Mouse (Mus musculus) embryonic facial prominence, embryonic 14.5 days (tissue): ENCODE measurements around the gene Kif11. TPM values are rescaled to one million over a fixed set of nuclear protein-coding genes. Genes with fewer than 3 reads are reported as not detected.
A peak's percentile ranks its signal among the peaks of the same experiment; 100 is the strongest.

ENCODE experiments used
- ATAC-seq: fragments of 200-750 bp; cut with Nextera tagmentation; 2 replicates; pipeline ENCODE4 v1.8.0; 2017; ENCODE audit warnings: low read depth, moderate number of reproducible peaks, moderate TSS enrichment
- DNase-seq: peaks from one replicate; pipeline ENCODE4 v3.0.0-alpha.2; 2015; ENCODE audit warnings: low spot score
- H3K27ac ChIP-seq: fragments of 300-500 bp; sonication (generic); replicated peaks from 2 replicates; pipeline ENCODE4 v1.5.1; 2014; ENCODE audit warnings: low read depth, mild to moderate bottlenecking, low read length, moderate library complexity
- H3K27me3 ChIP-seq: fragments of 300-500 bp; sonication (generic); replicated peaks from 2 replicates; pipeline ENCODE4 v1.6.1; 2014; ENCODE audit warnings: low read length; ENCODE audit not compliant: control insufficient read depth, insufficient read depth
- H3K36me3 ChIP-seq: fragments of 300-500 bp; sonication (generic); 2 replicates; pipeline ENCODE4 v1.6.1; 2014; ENCODE audit warnings: low read length, mixed read lengths; ENCODE audit not compliant: control insufficient read depth, insufficient read depth
- H3K4me1 ChIP-seq: fragments of 300-500 bp; sonication (generic); 2 replicates; pipeline ENCODE4 v1.6.1; 2014; ENCODE audit warnings: antibody characterized with exemption, low read length; ENCODE audit not compliant: control insufficient read depth, insufficient read depth
- H3K4me2 ChIP-seq: fragments of 300-500 bp; sonication (generic); 2 replicates; pipeline ENCODE4 v1.6.1; 2014; ENCODE audit warnings: low read depth, mild to moderate bottlenecking, low read length, moderate library complexity, mixed read lengths
- H3K4me3 ChIP-seq: fragments of 300-500 bp; sonication (generic); 2 replicates; pipeline ENCODE4 v1.5.1; 2014; ENCODE audit warnings: low read depth, mild to moderate bottlenecking, low read length
- H3K9ac ChIP-seq: fragments of 300-500 bp; sonication (generic); 2 replicates; pipeline ENCODE4 v1.6.1; 2014; ENCODE audit warnings: low read depth, mild to moderate bottlenecking, low read length, moderate library complexity, mixed read lengths
- H3K9me3 ChIP-seq: fragments of 300-500 bp; sonication (generic); 2 replicates; pipeline ENCODE4 v1.6.1; 2016; ENCODE audit warnings: low read length; ENCODE audit not compliant: control insufficient read depth
- WGBS: fragments of 180-500 bp; shearing (Covaris S2); extraction: QIAGEN DNeasy Blood & Tissue Kit; methylation state at CpG from one replicate; pipeline ENCODE4 v1.1.7; 2014; 5-methylcytosine and 5-hydroxymethylcytosine counted together
- polyA plus RNA-seq: library from polyadenylated mRNA; unstranded; fragments of >200 nt; fragmentation: Nextera tagmentation; extraction: Ambion mirVana; gene quantifications from 2 replicates; pipeline ENCODE4 v1.2.1, GENCODE M21; 2014

The Kif11 gene
- polyA plus RNA-seq, 1 experiment from 2014 or later = 43.2 TPM

DNA sequence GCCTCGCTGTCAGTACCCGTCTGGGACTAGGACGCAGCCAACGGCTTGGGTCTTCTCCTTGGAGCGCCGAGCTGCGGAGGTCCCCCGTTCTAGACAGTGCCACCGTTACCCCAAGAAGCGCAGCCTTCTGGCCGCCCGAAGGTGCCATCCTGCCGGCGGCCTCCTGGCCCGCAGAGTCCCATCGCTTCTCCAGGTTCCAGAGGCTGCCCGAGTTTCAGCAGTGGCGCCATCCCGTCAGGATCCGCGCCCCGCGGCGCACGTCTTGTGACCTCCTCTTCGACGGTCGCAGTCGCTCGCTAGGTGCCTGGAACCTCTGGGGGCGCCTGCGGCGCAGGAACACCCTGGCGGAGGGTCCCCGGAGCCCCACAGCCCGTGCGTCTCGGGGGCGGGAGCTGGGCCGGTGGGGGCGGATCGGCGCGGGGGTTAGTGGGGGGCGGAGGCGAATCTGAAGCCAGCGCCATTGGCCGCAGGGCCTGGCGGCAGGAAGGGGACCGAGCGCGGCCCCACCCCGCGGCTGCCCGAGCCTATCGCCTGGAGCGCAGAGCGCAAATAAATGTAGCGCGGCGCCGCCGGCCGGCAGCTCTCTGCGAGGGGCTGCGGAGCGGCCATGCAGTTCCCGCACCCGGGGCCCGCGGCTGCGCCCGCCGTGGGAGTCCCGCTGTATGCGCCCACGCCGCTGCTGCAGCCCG lies 58.2 kb downstream of the Kif11 start, which contains the start of gene Hhex:
TSS of gene Hhex (plus strand) at position 548 of the 689 bp plus-strand sequence.
- no peaks in the 10 kb centered on the region for H3K36me3 ChIP-seq
- H3K4me3 ChIP-seq = peak within 1 kb of the TSS; percentile 50
- ATAC-seq (peak; percentile 68), DNase-seq (peak; percentile 56)
- peak within 1 kb of the TSS; percentile 39 for H3K27ac ChIP-seq
- H3K27me3 ChIP-seq = peaks cover 95% of the 10 kb centered on the region
- H3K9me3 ChIP-seq = no peaks in the 10 kb centered on the region
- WGBS = 0% methylated on average over 33 of the region's 79 CpGs
- H3K4me2 ChIP-seq = peak within 1 kb of the TSS; percentile 74
- H3K4me1 ChIP-seq = 0 out of 2 replicates have a peak, but pooled peaks cover 4% of the 10 kb centered on the region
- H3K9ac ChIP-seq = peak within 1 kb of the TSS; percentile 55

GRCm38 (mm10) chr19:37435041-37435852 lies 59.0 kb downstream of the Kif11 start:
- ATAC-seq = peak; percentile 28; the same call in 1 of the 2 replicates
- DNase-seq = peak; percentile 36
- Histone ChIP-seq H3K9me3 (no peaks in the 10 kb centered on the region), H3K27me3 (peaks cover 95% of the 10 kb centered on the region), H3K27ac (peak overlapping the region; percentile 39), H3K4me2 (peak overlapping the region; percentile 74), H3K36me3 (no peaks in the 10 kb centered on the region), H3K9ac (peak overlapping the region; percentile 55), H3K4me3 (peak overlapping the region; percentile 50), H3K4me1 (0 out of 2 replicates have a peak, but pooled peaks cover 4% of the 10 kb centered on the region)
- 3% methylated on average over 17 of the region's 77 CpGs for WGBS

- 3% methylated on average over 10 of the region's 10 CpGs for WGBS
- Histone ChIP-seq H3K4me3 (peak overlapping the region; percentile 50; the same call in 1 of the 2 replicates), H3K9me3 (no peaks in the 10 kb centered on the region), H3K27me3 (peaks cover 96% of the 10 kb centered on the region), H3K4me1 (0 out of 2 replicates have a peak, but pooled peaks cover 4% of the 10 kb centered on the region), H3K9ac (no peak overlapping the region), H3K27ac (no peak overlapping the region; the same call in 1 of the 2 replicates), H3K36me3 (no peaks in the 10 kb centered on the region), H3K4me2 (no peak overlapping the region)
- no peak for DNase-seq
- ATAC-seq = no peak
Measured at GRCm38 (mm10) chr19:37435853-37436174, 59.6 kb downstream of the Kif11 start.

DNA sequence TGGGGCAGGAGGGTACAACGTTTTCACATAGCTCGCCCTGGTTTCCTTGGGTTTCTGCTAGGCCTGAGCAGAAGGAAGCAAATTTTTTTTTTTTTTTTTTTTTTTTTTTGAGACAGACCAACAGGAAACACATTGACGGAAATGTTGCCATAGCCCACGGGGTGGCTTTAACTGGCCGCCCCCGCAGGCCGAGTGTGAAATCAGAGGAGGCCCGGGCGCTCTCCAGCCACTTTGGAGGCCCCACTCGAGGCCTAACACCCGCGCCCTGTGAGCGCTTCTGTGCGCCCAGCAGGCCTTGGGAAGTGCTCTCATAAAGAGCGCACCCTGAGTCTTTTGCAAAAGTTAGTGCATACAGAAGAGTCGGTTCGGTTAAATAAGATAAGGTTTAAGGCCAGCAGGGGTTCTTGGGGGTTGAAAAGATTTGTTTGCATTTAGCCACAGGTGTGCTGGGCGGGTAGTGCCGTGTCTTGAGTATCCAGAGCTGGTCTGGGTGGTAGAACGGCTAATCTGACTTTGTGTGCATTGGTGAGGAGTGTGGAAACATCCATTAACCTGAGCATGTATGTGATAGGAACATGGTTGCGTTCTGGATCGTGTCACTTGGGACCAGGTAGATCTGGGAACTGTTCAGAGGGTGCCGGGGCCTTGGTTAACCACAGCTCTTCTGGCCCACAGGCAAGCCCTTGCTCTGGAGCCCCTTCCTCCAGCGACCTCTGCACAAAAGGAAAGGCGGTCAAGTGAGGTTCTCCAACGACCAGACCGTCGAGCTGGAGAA lies 60.5 kb downstream of the Kif11 start:
- Histone ChIP-seq H3K9ac (no peak overlapping the region), H3K27me3 (peaks cover 95% of the 10 kb centered on the region), H3K4me2 (no peak overlapping the region), H3K9me3 (no peaks in the 10 kb centered on the region), H3K27ac (no peak overlapping the region), H3K4me3 (0 out of 2 replicates have a peak overlapping the region, but pooled peaks have one; percentile 5), H3K36me3 (no peaks in the 10 kb centered on the region), H3K4me1 (0 out of 2 replicates have a peak, but pooled peaks cover 4% of the 10 kb centered on the region)
- ATAC-seq = no peak
- no peak for DNase-seq
- 8% methylated on average over 28 of the region's 28 CpGs for WGBS

GRCm38 (mm10) chr19:37437289-37437606 lies 61.0 kb downstream of the Kif11 start:
- H3K4me3 ChIP-seq = no peak overlapping the region
- H3K27ac ChIP-seq = no peak overlapping the region
- ATAC-seq (no peak), DNase-seq (no peak)
- peaks cover 92% of the 10 kb centered on the region for H3K27me3 ChIP-seq
- H3K9ac ChIP-seq = no peak overlapping the region
- WGBS = 1% methylated on average over 13 of the region's 14 CpGs
- 0 out of 2 replicates have a peak, but pooled peaks cover 4% of the 10 kb centered on the region for H3K4me1 ChIP-seq
- H3K36me3 ChIP-seq = no peaks in the 10 kb centered on the region
- H3K4me2 ChIP-seq = no peak overlapping the region
- H3K9me3 ChIP-seq = no peaks in the 10 kb centered on the region

- Histone ChIP-seq H3K36me3 (no peaks in the 10 kb centered on the region), H3K9me3 (no peaks in the 10 kb centered on the region), H3K9ac (no peak overlapping the region), H3K27ac (no peak overlapping the region), H3K4me1 (no peaks in the 10 kb centered on the region), H3K27me3 (peaks cover 67% of the 10 kb centered on the region), H3K4me3 (no peak overlapping the region), H3K4me2 (no peak overlapping the region)
- ATAC-seq = no peak
- 74% methylated on average over 4 of the region's 4 CpGs for WGBS
- DNase-seq = no peak
Measured at GRCm38 (mm10) chr19:37440181-37440580, 64.0 kb downstream of the Kif11 start.

DNA sequence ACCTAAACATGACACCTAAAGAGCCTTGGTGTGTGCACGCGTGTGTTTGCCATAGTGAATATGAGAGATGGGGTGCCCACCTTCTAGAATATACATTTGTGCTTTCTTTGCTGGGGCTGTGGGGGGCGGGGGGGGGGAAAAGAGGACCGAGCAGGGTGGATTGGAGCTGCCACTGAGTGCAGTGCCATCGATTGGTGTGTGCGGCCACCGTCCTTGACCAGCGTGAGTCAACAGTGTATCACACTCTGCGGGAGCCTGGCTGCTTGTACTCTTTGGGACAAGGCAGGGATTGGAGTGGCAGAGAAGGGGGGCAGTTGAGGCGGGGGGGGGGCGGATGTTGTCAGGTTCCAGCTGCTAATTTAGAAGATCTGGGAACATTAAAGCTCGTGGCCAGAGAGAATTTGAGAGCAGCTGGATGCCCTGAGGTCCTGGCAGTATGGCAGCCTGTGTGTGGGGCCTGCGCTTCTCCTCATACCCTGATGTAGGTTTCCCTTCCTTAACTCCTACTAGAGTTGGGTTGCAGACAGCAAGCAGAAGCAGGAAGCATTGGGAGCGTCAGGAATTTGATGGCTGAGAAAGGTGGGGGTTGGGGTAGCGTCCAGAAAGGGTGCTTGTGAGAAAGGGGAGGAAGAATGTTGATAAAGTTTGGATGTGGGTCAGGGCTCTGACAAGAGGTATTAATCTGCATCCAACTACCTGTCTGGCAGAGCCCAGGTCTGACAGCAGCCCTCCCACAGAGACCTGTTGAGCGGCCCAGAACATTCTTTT lies 64.7 kb downstream of the Kif11 start:
- Histone ChIP-seq H3K36me3 (no peaks in the 10 kb centered on the region), H3K4me2 (no peak overlapping the region), H3K27me3 (peaks cover 60% of the 10 kb centered on the region), H3K27ac (no peak overlapping the region), H3K9me3 (no peaks in the 10 kb centered on the region), H3K4me1 (no peaks in the 10 kb centered on the region), H3K9ac (no peak overlapping the region), H3K4me3 (no peak overlapping the region)
- ATAC-seq (no peak), DNase-seq (no peak)
- WGBS = 65% methylated on average over 14 of the region's 16 CpGs
